Mouse (Mus musculus): ENCODE measurements around the gene Rfxap.

- TF ChIP-seq FLI1 (IDR thresholded peaks at IDR 0.05; ENCODE audit: low read length) (no peak), GATA1 (IDR thresholded peaks at IDR 0.05; ENCODE audit: borderline replicate concordance, low read length) (no peak)
Observed at GRCm38 (mm10) chr3:54768592-54768991, 39.0 kb downstream of the Rfxap start.
